Mouse (Mus musculus) MEL (cell line): ENCODE measurements at regions not wholly inside any gene's neighbourhood (a gene's known extent, or its start where the extent isn't known, plus 50 kb on each side); places are given as distances from the start of the nearest gene placed in this dataset.

ENCODE experiments used
- DNase-seq: peaks from one replicate; pipeline ENCODE4 v3.0.0; 2011; ENCODE audit warnings: low read depth, low spot score
- H3K27ac ChIP-seq: 2 replicates; pipeline ENCODE4 v1.5.1; 2012; ENCODE audit warnings: low read depth, mild to moderate bottlenecking, control low read depth, low read length, moderate library complexity; ENCODE audit not compliant: control insufficient read depth
- H3K27me3 ChIP-seq, 2 experiments: fragments of 150-350 bp in 1 of 2; sonication (generic) in 1 of 2; 2 replicates each; pipeline ENCODE4 v1.6.1; 2012; ENCODE audit warnings: low read length in 2 of 2, mild to moderate bottlenecking in 2 of 2, improper control_type of control experiment in 1 of 2, moderate library complexity in 1 of 2; ENCODE audit not compliant: insufficient read depth in 2 of 2, control insufficient read depth in 1 of 2
- H3K36me3 ChIP-seq, 2 experiments: 2 replicates each; pipeline ENCODE4 v1.6.1; 2012 to 2014; ENCODE audit warnings: low read length in 2 of 2, improper control_type of control experiment in 1 of 2, inconsistent platforms in 1 of 2, mild to moderate bottlenecking in 1 of 2; ENCODE audit not compliant: insufficient read depth in 2 of 2, control insufficient read depth in 1 of 2
- H3K4me1 ChIP-seq, 2 experiments: fragments of 150-350 bp in 1 of 2; sonication (generic) in 1 of 2; 2 replicates each; pipeline ENCODE4 v1.6.1; 2012; ENCODE audit warnings: low read length in 2 of 2, improper control_type of control experiment in 1 of 2, mild to moderate bottlenecking in 1 of 2; ENCODE audit not compliant: insufficient read depth in 2 of 2, control insufficient read depth in 1 of 2
- H3K4me3 ChIP-seq, 2 experiments: fragments of 150-350 bp in 1 of 2; sonication (generic) in 1 of 2; 2 replicates each; pipeline ENCODE4 v1.5.1; 2012; ENCODE audit warnings: low read depth in 2 of 2, low read length in 2 of 2, mild to moderate bottlenecking in 2 of 2, moderate library complexity in 2 of 2, control low read depth in 1 of 2, improper control_type of control experiment in 1 of 2; ENCODE audit not compliant: control insufficient read depth in 1 of 2, insufficient read depth in 1 of 2
- H3K79me2 ChIP-seq: 2 replicates; pipeline ENCODE4 v1.6.1; 2012; ENCODE audit warnings: mild to moderate bottlenecking, low read length, moderate library complexity; ENCODE audit not compliant: control insufficient read depth, poor library complexity, insufficient read depth
- H3K9ac ChIP-seq: 2 replicates; pipeline ENCODE4 v1.6.1; 2012; ENCODE audit warnings: low read depth, mild to moderate bottlenecking, control low read depth, low read length, moderate library complexity; ENCODE audit not compliant: control insufficient read depth, poor library complexity, severe bottlenecking
- H3K9me3 ChIP-seq: fragments of 150-350 bp; sonication (generic); replicated peaks from 2 replicates; pipeline ENCODE4 v1.6.1; 2012; ENCODE audit warnings: mild to moderate bottlenecking, low read length, improper control_type of control experiment, moderate library complexity; ENCODE audit not compliant: insufficient read depth
- BHLHE40 ChIP-seq: IDR thresholded peaks from 2 replicates; pipeline ENCODE4 v1.6.1; 2012; ENCODE audit warnings: low read depth, mild to moderate bottlenecking, inconsistent platforms, low read length, improper control_type of control experiment, borderline replicate concordance
- CTCF ChIP-seq, 3 experiments: IDR thresholded peaks in 2 of 3; conservative IDR thresholded peaks in 1 of 3; 2 replicates each; pipeline ENCODE4 v1.5.1; 2011 to 2012; ENCODE audit warnings: low read length in 3 of 3, low read depth in 2 of 3, mild to moderate bottlenecking in 2 of 3, improper control_type of control experiment in 1 of 3, inconsistent platforms in 1 of 3, mixed read lengths in 1 of 3, moderate library complexity in 1 of 3; ENCODE audit not compliant: control insufficient read depth in 1 of 3, insufficient read depth in 1 of 3, poor library complexity in 1 of 3, severe bottlenecking in 1 of 3
- E2F4 ChIP-seq: IDR thresholded peaks from 2 replicates; pipeline ENCODE4 v1.6.1; 2011; ENCODE audit warnings: low read depth, low read length, improper control_type of control experiment, borderline replicate concordance
- EP300 ChIP-seq, 2 experiments: IDR thresholded peaks; 2 replicates each; pipeline ENCODE4 v1.6.1; 2011; ENCODE audit warnings: improper control_type of control experiment in 2 of 2, low read length in 2 of 2, low read depth in 1 of 2, mild to moderate bottlenecking in 1 of 2
- GATA1 ChIP-seq: IDR thresholded peaks from 2 replicates; pipeline ENCODE4 v1.6.1; 2011; ENCODE audit warnings: low read depth, low read length, improper control_type of control experiment
- JUND ChIP-seq: IDR thresholded peaks from 2 replicates; pipeline ENCODE4 v1.6.1; 2011; ENCODE audit warnings: low read depth, mild to moderate bottlenecking, improper control_type of control experiment, low read length
- KAT2A ChIP-seq: conservative IDR thresholded peaks from 2 replicates; pipeline ENCODE4 v1.6.1; 2012; ENCODE audit warnings: low read depth, low read length, improper control_type of control experiment, inconsistent platforms
- MAFK ChIP-seq: IDR thresholded peaks from 2 replicates; pipeline ENCODE4 v1.6.1; 2011; ENCODE audit warnings: low read depth, mild to moderate bottlenecking, low read length, improper control_type of control experiment, borderline replicate concordance
- MAX ChIP-seq: IDR thresholded peaks from 2 replicates; pipeline ENCODE4 v1.6.1; 2011; ENCODE audit warnings: low read length, improper control_type of control experiment
- MAZ ChIP-seq: IDR thresholded peaks from 2 replicates; pipeline ENCODE4 v1.6.1; 2012; ENCODE audit warnings: low read depth, mild to moderate bottlenecking, inconsistent platforms, low read length, improper control_type of control experiment
- MEF2A ChIP-seq: IDR thresholded peaks from 2 replicates; pipeline ENCODE4 v1.6.1; 2014; ENCODE audit warnings: low read depth, mild to moderate bottlenecking, inconsistent platforms, low read length, improper control_type of control experiment; ENCODE audit not compliant: poor library complexity, insufficient replicate concordance, severe bottlenecking; ENCODE audit errors: extremely low read depth
- MYB ChIP-seq: IDR thresholded peaks from 2 replicates; pipeline ENCODE4 v1.6.1; 2011; ENCODE audit warnings: mild to moderate bottlenecking, low read depth, low read length, improper control_type of control experiment
- MYC ChIP-seq: IDR thresholded peaks from 2 replicates; pipeline ENCODE4 v1.6.1; 2011; ENCODE audit warnings: low read depth, mild to moderate bottlenecking, low read length, improper control_type of control experiment, moderate library complexity
- NELFE ChIP-seq: IDR thresholded peaks from 2 replicates; pipeline ENCODE4 v1.6.1; 2011; ENCODE audit warnings: low read depth, low read length, improper control_type of control experiment
- POLR2A ChIP-seq, 2 experiments: IDR thresholded peaks; 2 replicates each; pipeline ENCODE4 v1.6.1; 2011 to 2012; ENCODE audit warnings: low read length in 2 of 2, mild to moderate bottlenecking in 2 of 2, control low read depth in 1 of 2, improper control_type of control experiment in 1 of 2, low read depth in 1 of 2, moderate library complexity in 1 of 2; ENCODE audit not compliant: control insufficient read depth in 1 of 2, insufficient read depth in 1 of 2, poor library complexity in 1 of 2
- RAD21 ChIP-seq: IDR thresholded peaks from 2 replicates; pipeline ENCODE4 v1.6.1; 2011; ENCODE audit warnings: mild to moderate bottlenecking, low read depth, low read length, improper control_type of control experiment
- SMC3 ChIP-seq: IDR thresholded peaks from 2 replicates; pipeline ENCODE4 v1.6.1; 2011; ENCODE audit warnings: low read depth, low read length, improper control_type of control experiment
- TCF12 ChIP-seq: IDR thresholded peaks from 2 replicates; pipeline ENCODE4 v1.6.1; 2014; ENCODE audit warnings: low read depth, mild to moderate bottlenecking, inconsistent platforms, low read length, improper control_type of control experiment, moderate library complexity
- UBTF ChIP-seq: IDR thresholded peaks from 2 replicates; pipeline ENCODE4 v1.6.1; 2012; ENCODE audit warnings: low read depth, mild to moderate bottlenecking, inconsistent platforms, low read length, improper control_type of control experiment, moderate library complexity, borderline replicate concordance; ENCODE audit not compliant: insufficient read depth
- USF1 ChIP-seq: IDR thresholded peaks from 2 replicates; pipeline ENCODE4 v1.6.1; 2014; ENCODE audit warnings: low read depth, mild to moderate bottlenecking, inconsistent platforms, low read length, improper control_type of control experiment, moderate library complexity
- ZC3H11A ChIP-seq: IDR thresholded peaks from 2 replicates; pipeline ENCODE4 v1.6.1; 2012; ENCODE audit warnings: low read depth, mild to moderate bottlenecking, inconsistent platforms, low read length, improper control_type of control experiment
- ZMIZ1 ChIP-seq: IDR thresholded peaks from 2 replicates; pipeline ENCODE4 v1.6.1; 2012; ENCODE audit warnings: low read depth, mild to moderate bottlenecking, inconsistent platforms, low read length, improper control_type of control experiment, moderate library complexity

GRCm38 (mm10) chr2:8287403-8287802 lies 778.0 kb upstream of the Celf2 start:
- DNase-seq = no peak
- Histone ChIP-seq H3K36me3 (no peaks in the 10 kb centered on the region), H3K4me3 (no peak overlapping the region), H3K9ac (no peak overlapping the region), H3K4me1 (no peaks in the 10 kb centered on the region), H3K27me3 (no peaks in the 10 kb centered on the region), H3K9me3 (no peaks in the 10 kb centered on the region), H3K27ac (no peak overlapping the region), H3K79me2 (no peaks in the 10 kb centered on the region)
- TF ChIP-seq MYC = no peak
- TF ChIP-seq MAFK = no peak
- TF ChIP-seq MAX = no peak
- no peak for TF ChIP-seq CTCF (IDR thresholded peaks at IDR 0.05 in 2 of 3, conservative IDR thresholded peaks at IDR 0.05 in 1 of 3; ENCODE audit: control insufficient read depth in 1 of 3, insufficient read depth in 1 of 3, low read depth in 2 of 3, low read length in 3 of 3, poor library complexity in 1 of 3, severe bottlenecking in 1 of 3)
- TF ChIP-seq SMC3 = no peak
- no peak for TF ChIP-seq MAZ
- no peak for TF ChIP-seq GATA1
- no peak for TF ChIP-seq ZMIZ1
- TF ChIP-seq TCF12 = no peak
- TF ChIP-seq USF1 = no peak
- TF ChIP-seq E2F4 = no peak
- no peak for TF ChIP-seq RAD21
- no peak for TF ChIP-seq KAT2A
- TF ChIP-seq BHLHE40 = no peak
- TF ChIP-seq MEF2A = no peak
- TF ChIP-seq UBTF = no peak
- TF ChIP-seq ZC3H11A = no peak
- no peak for TF ChIP-seq NELFE
- no peak for TF ChIP-seq MYB
- no peak for TF ChIP-seq EP300 (IDR thresholded peaks at IDR 0.05; ENCODE audit: low read depth in 1 of 2, low read length in 2 of 2)

DNA sequence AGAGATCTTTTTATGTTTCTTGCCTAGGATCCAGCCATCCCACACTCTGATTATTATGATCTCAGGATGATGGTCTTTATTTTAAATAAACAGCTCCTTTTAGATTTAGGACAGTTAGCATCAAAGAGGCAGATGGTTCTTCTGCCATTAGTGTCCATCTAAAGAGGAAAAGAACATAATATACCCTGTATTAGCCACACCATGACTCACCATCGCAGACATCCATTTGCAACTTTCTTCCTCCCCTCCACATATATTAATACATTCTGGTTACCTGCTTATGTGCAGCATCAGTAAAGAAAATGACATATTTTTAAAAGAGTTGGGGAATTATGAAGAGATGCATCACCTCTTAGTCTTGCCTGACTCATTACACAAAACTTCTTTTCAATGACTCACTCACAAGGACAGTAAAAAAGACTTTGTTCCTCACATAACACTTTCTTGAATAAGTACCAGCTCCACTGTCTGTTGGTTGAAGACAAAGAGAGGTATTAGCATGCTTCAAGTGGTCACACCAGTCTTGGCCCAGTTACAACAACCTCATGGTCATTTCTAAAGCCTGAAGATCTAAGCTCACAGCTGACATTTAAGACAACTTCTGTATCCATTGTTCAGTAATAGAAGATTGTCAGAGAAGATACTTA lies 766.9 kb upstream of the Celf2 start:
- Histone ChIP-seq H3K27ac (no peak overlapping the region), H3K4me3 (no peak overlapping the region), H3K27me3 (no peaks in the 10 kb centered on the region), H3K79me2 (no peaks in the 10 kb centered on the region), H3K36me3 (no peaks in the 10 kb centered on the region), H3K9me3 (no peaks in the 10 kb centered on the region), H3K4me1 (no peaks in the 10 kb centered on the region), H3K9ac (no peak overlapping the region)
- DNase-seq = no peak
- TF ChIP-seq JUND (no peak), MAX (no peak), MYB (no peak), MAZ (no peak), POLR2A (IDR thresholded peaks at IDR 0.05; ENCODE audit: control insufficient read depth in 1 of 2, insufficient read depth in 1 of 2, low read depth in 1 of 2, low read length in 2 of 2, poor library complexity in 1 of 2) (no peak)
